Mouse (Mus musculus) ES-Bruce4 (cell line): ENCODE data around the gene Tmem183a.

Source experiments
- CTCF ChIP-seq: IDR thresholded peaks from one replicate; pipeline ENCODE4 v1.8.1; 2011; ENCODE audit warnings: low read depth, low read length
- EP300 ChIP-seq: IDR thresholded peaks from 2 replicates; pipeline ENCODE4 v1.6.1; 2011; ENCODE audit warnings: low read depth, low read length; ENCODE audit not compliant: insufficient read depth
- POLR2A ChIP-seq: IDR thresholded peaks from one replicate; pipeline ENCODE4 v1.8.1; 2011; ENCODE audit warnings: low read length; ENCODE audit not compliant: insufficient read depth

GRCm38 (mm10) chr1:134360656-134361055 lies 1.1 kb downstream of the Tmem183a start:
- TF ChIP-seq CTCF (no peak), POLR2A (no peak), EP300 (no peak)
